Mouse (Mus musculus) CH12.LX (cell line): Measurements from ENCODE around the gene Kif28. TPM values are rescaled to one million over a fixed set of nuclear protein-coding genes. Genes with fewer than 3 reads are reported as not detected.

ENCODE experiments used
- DNase-seq: peaks from one replicate; pipeline ENCODE4 v3.0.0-alpha.2; 2013; ENCODE audit errors: extremely low read depth
- H3K27ac ChIP-seq: 2 replicates; pipeline ENCODE4 v1.5.1; 2012; ENCODE audit warnings: low read depth, mild to moderate bottlenecking, control low read depth, moderate library complexity; ENCODE audit not compliant: insufficient read depth
- H3K27me3 ChIP-seq: replicated peaks from 2 replicates; pipeline ENCODE3; 2012; ENCODE audit warnings: inconsistent platforms
- H3K36me3 ChIP-seq, 2 experiments: replicated peaks in 1 of 2; 2 replicates each; pipeline versions ENCODE3 to v1.6.1; 2012; ENCODE audit warnings: inconsistent platforms in 1 of 2, low read length in 1 of 2, mild to moderate bottlenecking in 1 of 2, mixed read lengths in 1 of 2, moderate library complexity in 1 of 2; ENCODE audit not compliant: control insufficient read depth in 1 of 2, insufficient read depth in 1 of 2
- H3K4me1 ChIP-seq, 2 experiments: 2 replicates each; pipeline ENCODE4 v1.6.1; 2012; ENCODE audit warnings: inconsistent platforms in 1 of 2, moderate library complexity in 1 of 2; ENCODE audit not compliant: insufficient read depth in 2 of 2, control insufficient read depth in 1 of 2
- H3K4me2 ChIP-seq: 2 replicates; pipeline ENCODE4 v1.6.1; 2012; ENCODE audit warnings: low read depth, mild to moderate bottlenecking, control low read depth; ENCODE audit not compliant: poor library complexity, insufficient read depth, severe bottlenecking
- H3K4me3 ChIP-seq, 3 experiments: fragments of 150-350 bp in 1 of 3; sonication (generic) in 1 of 3; replicated peaks in 1 of 3; 2 replicates each; pipeline versions ENCODE3 to v1.5.1; 2011 to 2012; ENCODE audit warnings: low read depth in 2 of 3, low read length in 2 of 3, mild to moderate bottlenecking in 2 of 3, moderate library complexity in 2 of 3, control low read depth in 1 of 3, improper control_type of control experiment in 1 of 3, inconsistent platforms in 1 of 3, mixed read lengths in 1 of 3; ENCODE audit not compliant: poor library complexity in 1 of 3
- H3K79me2 ChIP-seq: replicated peaks from 2 replicates; pipeline ENCODE4 v1.6.1; 2012; ENCODE audit warnings: mild to moderate bottlenecking, moderate library complexity; ENCODE audit not compliant: control insufficient read depth, poor library complexity, insufficient read depth, severe bottlenecking; ENCODE audit errors: extremely low read depth
- H3K9ac ChIP-seq: 2 replicates; pipeline ENCODE4 v1.6.1; 2012; ENCODE audit warnings: low read depth, mild to moderate bottlenecking, control low read depth, moderate library complexity; ENCODE audit not compliant: insufficient read depth
- H3K9me3 ChIP-seq: replicated peaks from 2 replicates; pipeline ENCODE3; 2012; ENCODE audit warnings: low read length, inconsistent platforms, mixed read lengths
- CHD1 ChIP-seq: IDR thresholded peaks from 2 replicates; pipeline ENCODE4 v1.6.1; 2012; ENCODE audit warnings: low read depth, low read length, improper control_type of control experiment, inconsistent platforms
- CHD2 ChIP-seq: IDR thresholded peaks from 2 replicates; pipeline ENCODE4 v1.6.1; 2011; ENCODE audit warnings: low read length, improper control_type of control experiment
- CTCF ChIP-seq, 2 experiments: IDR thresholded peaks in 1 of 2; conservative IDR thresholded peaks in 1 of 2; 2 replicates each; pipeline ENCODE4 v1.5.1; 2011 to 2012; ENCODE audit warnings: low read depth in 2 of 2, low read length in 2 of 2, improper control_type of control experiment in 1 of 2, inconsistent platforms in 1 of 2, mild to moderate bottlenecking in 1 of 2, moderate library complexity in 1 of 2
- ELF1 ChIP-seq: IDR thresholded peaks from 2 replicates; pipeline ENCODE4 v1.6.1; 2014; ENCODE audit warnings: low read depth, mild to moderate bottlenecking, inconsistent platforms, low read length, improper control_type of control experiment
- ETS1 ChIP-seq: conservative IDR thresholded peaks from 2 replicates; pipeline ENCODE4 v1.6.1; 2012; ENCODE audit warnings: low read depth, mild to moderate bottlenecking, inconsistent platforms, low read length, improper control_type of control experiment, moderate library complexity
- HCFC1 ChIP-seq: IDR thresholded peaks from 2 replicates; pipeline ENCODE4 v1.6.1; 2012; ENCODE audit warnings: low read depth, mild to moderate bottlenecking, inconsistent platforms, low read length, improper control_type of control experiment
- KAT2A ChIP-seq: IDR thresholded peaks from 2 replicates; pipeline ENCODE4 v1.6.1; 2012; ENCODE audit warnings: low read length, improper control_type of control experiment, inconsistent platforms; ENCODE audit not compliant: insufficient replicate concordance
- MAFK ChIP-seq: IDR thresholded peaks from 2 replicates; pipeline ENCODE4 v1.6.1; 2011; ENCODE audit warnings: low read length, improper control_type of control experiment; ENCODE audit not compliant: insufficient replicate concordance
- MAZ ChIP-seq: IDR thresholded peaks from 2 replicates; pipeline ENCODE4 v1.6.1; 2012; ENCODE audit warnings: low read depth, mild to moderate bottlenecking, inconsistent platforms, low read length, improper control_type of control experiment, moderate library complexity
- MEF2A ChIP-seq: IDR thresholded peaks from 2 replicates; pipeline ENCODE4 v1.6.1; 2014; ENCODE audit warnings: low read depth, mild to moderate bottlenecking, inconsistent platforms, low read length, improper control_type of control experiment, borderline replicate concordance
- MYC ChIP-seq: IDR thresholded peaks from 2 replicates; pipeline ENCODE4 v1.6.1; 2011; ENCODE audit warnings: low read depth, mild to moderate bottlenecking, improper control_type of control experiment, low read length
- PAX5 ChIP-seq: IDR thresholded peaks from 2 replicates; pipeline ENCODE4 v1.6.1; 2012; ENCODE audit warnings: low read length, inconsistent platforms, mixed read lengths
- RAD21 ChIP-seq: IDR thresholded peaks from 2 replicates; pipeline ENCODE4 v1.6.1; 2011; ENCODE audit warnings: low read depth, mild to moderate bottlenecking, low read length, improper control_type of control experiment, moderate library complexity
- SIN3A ChIP-seq: IDR thresholded peaks from 2 replicates; pipeline ENCODE4 v1.6.1; 2012; ENCODE audit warnings: low read length, improper control_type of control experiment, inconsistent platforms
- SMC3 ChIP-seq: IDR thresholded peaks from 2 replicates; pipeline ENCODE4 v1.6.1; 2011; ENCODE audit warnings: low read depth, low read length, improper control_type of control experiment
- USF2 ChIP-seq: conservative IDR thresholded peaks from 2 replicates; pipeline ENCODE4 v1.6.1; 2011; ENCODE audit warnings: low read depth, low read length, improper control_type of control experiment
- ZC3H11A ChIP-seq: IDR thresholded peaks from 2 replicates; pipeline ENCODE4 v1.6.1; 2012; ENCODE audit warnings: low read depth, mild to moderate bottlenecking, inconsistent platforms, low read length, improper control_type of control experiment
- ZKSCAN1 ChIP-seq: IDR thresholded peaks from 2 replicates; pipeline ENCODE4 v1.6.1; 2012; ENCODE audit warnings: low read depth, inconsistent platforms, low read length, improper control_type of control experiment, borderline replicate concordance
- ZMIZ1 ChIP-seq: IDR thresholded peaks from 2 replicates; pipeline ENCODE4 v1.6.1; 2012; ENCODE audit warnings: low read depth, mild to moderate bottlenecking, inconsistent platforms, low read length, improper control_type of control experiment
- dilution Hi-C: fragments of 300-500 bp; cut with MboI; formaldehyde crosslinking; loops from 2 replicates; pipeline ENCODE4 v1.14.3; 2020; ENCODE audit warnings: low sequenced_read_pairs; ENCODE audit not compliant: extremely low pct_unique_long_range_greater_than_20kb, extremely low pct_ligation_motif_present
- in situ Hi-C: fragments of 300-500 bp; cut with MboI; formaldehyde crosslinking; loops from 3 replicates; pipeline ENCODE4 v1.14.3; 2019; ENCODE audit warnings: low sequenced_read_pairs, low pct_ligation_motif_present, low pct_unique_long_range_greater_than_20kb, mixed read lengths
- polyA plus RNA-seq: library from polyadenylated mRNA; unstranded; fragments of >175 nt; gene quantifications from 2 replicates; pipeline ENCODE4 v1.2.1, GENCODE M21; 2012; ENCODE audit warnings: low read depth; ENCODE audit not compliant: insufficient read length
- total RNA-seq, 2 experiments: library from RNA; depleted of rRNA; stranded (reverse); fragments of 300-350 nt in 1 of 2; fragments of >200 nt in 1 of 2; gene quantifications; 2 replicates each; pipeline ENCODE4 v1.2.3; 2012 to 2014

Kif28 gene
- total and polyA plus RNA-seq, 3 experiments, result 0.07 TPM; not detected in 2

DNA sequence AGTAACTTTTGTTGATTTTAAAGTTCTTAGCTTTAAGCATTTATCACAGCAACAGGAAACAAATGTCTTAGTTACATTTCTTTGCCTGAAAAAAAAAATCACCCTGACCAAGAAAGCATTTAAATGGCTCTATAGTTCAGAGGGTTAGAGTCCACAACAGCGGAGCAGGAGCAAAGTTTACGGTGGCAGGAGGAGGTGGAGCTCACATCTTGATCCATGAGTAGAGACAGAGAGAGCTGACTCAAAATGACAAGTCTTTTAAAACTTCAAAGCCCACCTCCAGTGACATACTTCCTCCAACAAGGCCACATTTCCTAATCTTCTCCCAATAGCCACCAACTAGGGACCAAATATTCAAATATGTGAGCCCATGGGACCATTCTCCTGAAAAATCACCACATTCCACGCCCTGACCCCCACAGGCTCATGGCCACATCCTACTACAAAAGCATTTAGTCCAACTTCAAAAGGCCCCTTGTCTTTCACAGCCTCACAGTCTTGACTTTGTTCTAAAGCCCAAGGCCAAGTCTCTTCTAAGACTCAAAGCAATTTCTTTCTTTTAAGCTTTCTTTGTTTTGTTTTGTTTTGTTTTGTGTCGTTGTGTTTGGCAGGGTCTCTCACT is 80.7 kb downstream of the Kif28 start:
- Histone ChIP-seq H3K9me3 (no peaks in the 10 kb centered on the region), H3K27me3 (peaks cover 20% of the 10 kb centered on the region), H3K36me3 (no peaks in the 10 kb centered on the region), H3K79me2 (no peaks in the 10 kb centered on the region), H3K9ac (no peak overlapping the region), H3K4me1 (peaks cover 2 to 5% of the 10 kb centered on the region in 2 experiments; a peak in 2 of 4 replicates), H3K27ac (no peak overlapping the region), H3K4me3 (no peak overlapping the region), H3K4me2 (no peak overlapping the region)
- TF ChIP-seq ZKSCAN1 (no peak), PAX5 (no peak)
- in situ Hi-C loops, result no loop called here
- dilution Hi-C loops, result no loop called here
- no peak for DNase-seq

GRCm38 (mm10) chr1:179663065-179663464 is 82.0 kb downstream of the Kif28 start:
- Histone ChIP-seq H3K4me1 (no peaks in the 10 kb centered on the region; a peak in 1 of 4 replicates), H3K4me2 (no peak overlapping the region), H3K79me2 (no peaks in the 10 kb centered on the region), H3K4me3 (no peak overlapping the region), H3K27me3 (peaks cover 13% of the 10 kb centered on the region), H3K9ac (no peak overlapping the region), H3K27ac (no peak overlapping the region), H3K36me3 (no peaks in the 10 kb centered on the region), H3K9me3 (no peaks in the 10 kb centered on the region)
- no peak for TF ChIP-seq MAZ
- TF ChIP-seq CHD1, result no peak
- TF ChIP-seq KAT2A, result no peak
- TF ChIP-seq SIN3A, result no peak
- TF ChIP-seq MYC, result no peak
- no peak for TF ChIP-seq SMC3
- TF ChIP-seq ZC3H11A, result no peak
- TF ChIP-seq HCFC1, result no peak
- no peak for TF ChIP-seq RAD21
- TF ChIP-seq ELF1, result no peak
- no peak for TF ChIP-seq ZMIZ1
- TF ChIP-seq ETS1, result no peak
- TF ChIP-seq MEF2A, result no peak
- TF ChIP-seq CHD2, result no peak
- no peak for TF ChIP-seq MAFK
- no peak for TF ChIP-seq CTCF (conservative IDR thresholded peaks at IDR 0.05 in 1 of 2, IDR thresholded peaks at IDR 0.05 in 1 of 2; ENCODE audit: low read depth in 2 of 2, low read length in 2 of 2)
- no peak for TF ChIP-seq USF2
- in situ Hi-C loops (no loop called here), dilution Hi-C loops (no loop called here)
- DNase-seq, result no peak
